Mouse (Mus musculus) neural tube, embryonic 14.5 days (tissue): Measurements from ENCODE around the gene Galnt6. TPM values are rescaled to one million over a fixed set of nuclear protein-coding genes. Genes with fewer than 3 reads are reported as not detected.

Experiments
- ATAC-seq: fragments of 200-750 bp; cut with Nextera tagmentation; 2 replicates; pipeline ENCODE4 v1.8.0; 2017; ENCODE audit warnings: low read depth, mild to moderate bottlenecking, moderate TSS enrichment, moderate library complexity
- H3K27ac ChIP-seq: fragments of 300-500 bp; sonication (generic); 2 replicates; pipeline ENCODE4 v1.5.1; 2014; ENCODE audit warnings: low read depth, mild to moderate bottlenecking, control low read depth, low read length, moderate library complexity, mixed read lengths
- H3K27me3 ChIP-seq: fragments of 300-500 bp; sonication (generic); 2 replicates; pipeline ENCODE4 v1.6.1; 2014; ENCODE audit warnings: low read length; ENCODE audit not compliant: control insufficient read depth, insufficient read depth
- H3K36me3 ChIP-seq: fragments of 300-500 bp; sonication (generic); 2 replicates; pipeline ENCODE4 v1.6.1; 2014; ENCODE audit warnings: low read length, mixed read lengths; ENCODE audit not compliant: control insufficient read depth, insufficient read depth
- H3K4me1 ChIP-seq: fragments of 300-500 bp; sonication (generic); 2 replicates; pipeline ENCODE4 v1.6.1; 2014; ENCODE audit warnings: low read length; ENCODE audit not compliant: control insufficient read depth, insufficient read depth
- H3K4me2 ChIP-seq: fragments of 300-500 bp; sonication (generic); 2 replicates; pipeline ENCODE4 v1.6.1; 2014; ENCODE audit warnings: mild to moderate bottlenecking, low read depth, low read length, control low read depth
- H3K4me3 ChIP-seq: fragments of 300-500 bp; sonication (generic); 2 replicates; pipeline ENCODE4 v1.5.1; 2014; ENCODE audit warnings: low read depth, low read length, control low read depth, mixed read lengths
- H3K9ac ChIP-seq: fragments of 300-500 bp; sonication (generic); replicated peaks from 2 replicates; pipeline ENCODE4 v1.6.1; 2014; ENCODE audit warnings: low read depth, mild to moderate bottlenecking, control low read depth, low read length, mixed read lengths
- H3K9me3 ChIP-seq: fragments of 300-500 bp; sonication (generic); 2 replicates; pipeline ENCODE4 v1.6.1; 2016; ENCODE audit warnings: low read length; ENCODE audit not compliant: control insufficient read depth
- WGBS: fragments of 180-500 bp; shearing (Covaris S2); extraction: QIAGEN DNeasy Blood & Tissue Kit; methylation state at CpG from one replicate; pipeline ENCODE4 v1.1.7; 2014; 5-methylcytosine and 5-hydroxymethylcytosine counted together
- polyA plus RNA-seq: library from polyadenylated mRNA; unstranded; fragments of >200 nt; fragmentation: Nextera tagmentation; extraction: Ambion mirVana; gene quantifications from 2 replicates; pipeline ENCODE4 v1.2.1, GENCODE M21; 2014

Gene Galnt6
- polyA plus RNA-seq, 1 experiment from 2014 or later: 0.15 TPM

DNA sequence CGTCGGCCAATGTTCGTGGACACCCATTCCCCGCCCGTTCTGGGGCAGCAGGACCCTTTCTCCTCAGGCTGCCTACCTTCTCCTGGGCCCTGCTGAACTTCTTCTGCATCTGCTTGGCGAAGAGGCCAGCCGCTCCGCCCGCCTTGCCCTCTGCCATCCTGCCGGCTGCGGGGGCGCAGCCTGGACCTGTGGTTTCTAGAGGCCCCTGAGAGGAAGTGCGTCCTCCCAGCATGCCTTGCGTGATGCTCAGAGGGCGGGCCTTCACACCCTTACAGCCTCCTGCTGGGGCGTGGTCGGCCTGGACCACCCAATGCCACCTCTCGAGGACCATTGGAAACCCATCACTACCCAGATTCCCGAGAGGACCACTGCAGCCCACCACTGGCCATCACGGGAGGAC is 59.8 kb downstream of the Galnt6 start, which contains the start of gene Bin2:
Bin2 (minus strand) TSS at position 217 of the 400 bp plus-strand sequence.
- no peak within 1 kb of the TSS for H3K4me3 ChIP-seq
- no peak within 1 kb of the TSS for H3K9ac ChIP-seq
- ATAC-seq: no peak
- 94% methylated on average over 20 of the region's 20 CpGs for WGBS
- no peak within 1 kb of the TSS for H3K27ac ChIP-seq
- no peak within 1 kb of the TSS for H3K4me2 ChIP-seq
- no peaks in the 10 kb centered on the region for H3K36me3 ChIP-seq
- no peaks in the 10 kb centered on the region for H3K4me1 ChIP-seq
- no peaks in the 10 kb centered on the region for H3K27me3 ChIP-seq
- no peaks in the 10 kb centered on the region for H3K9me3 ChIP-seq

- Histone ChIP-seq H3K4me1 (no peaks in the 10 kb centered on the region), H3K4me3 (no peak overlapping the region), H3K27me3 (no peaks in the 10 kb centered on the region), H3K36me3 (no peaks in the 10 kb centered on the region), H3K9ac (no peak overlapping the region), H3K27ac (no peak overlapping the region), H3K9me3 (no peaks in the 10 kb centered on the region), H3K4me2 (no peak overlapping the region)
- 88% methylated on average over 5 of the region's 5 CpGs for WGBS
- ATAC-seq: no peak
Observed at GRCm38 (mm10) chr15:100667871-100668545, 61.2 kb downstream of the Galnt6 start.

GRCm38 (mm10) chr15:100667420-100667819 is 61.8 kb downstream of the Galnt6 start:
- no peak overlapping the region for H3K9ac ChIP-seq
- no peak overlapping the region for H3K27ac ChIP-seq
- no peak for ATAC-seq
- WGBS: 40% methylated on average over 6 of the region's 6 CpGs
- H3K4me3 ChIP-seq: no peak overlapping the region
- no peaks in the 10 kb centered on the region for H3K4me1 ChIP-seq
- no peaks in the 10 kb centered on the region for H3K27me3 ChIP-seq
- no peaks in the 10 kb centered on the region for H3K9me3 ChIP-seq
- H3K4me2 ChIP-seq: no peak overlapping the region
- H3K36me3 ChIP-seq: no peaks in the 10 kb centered on the region

- ATAC-seq: no peak
- H3K27ac ChIP-seq: no peak overlapping the region
- 16% methylated on average over 12 of the region's 12 CpGs for WGBS
Observed at GRCm38 (mm10) chr15:100666851-100667250, 62.3 kb downstream of the Galnt6 start.

DNA sequence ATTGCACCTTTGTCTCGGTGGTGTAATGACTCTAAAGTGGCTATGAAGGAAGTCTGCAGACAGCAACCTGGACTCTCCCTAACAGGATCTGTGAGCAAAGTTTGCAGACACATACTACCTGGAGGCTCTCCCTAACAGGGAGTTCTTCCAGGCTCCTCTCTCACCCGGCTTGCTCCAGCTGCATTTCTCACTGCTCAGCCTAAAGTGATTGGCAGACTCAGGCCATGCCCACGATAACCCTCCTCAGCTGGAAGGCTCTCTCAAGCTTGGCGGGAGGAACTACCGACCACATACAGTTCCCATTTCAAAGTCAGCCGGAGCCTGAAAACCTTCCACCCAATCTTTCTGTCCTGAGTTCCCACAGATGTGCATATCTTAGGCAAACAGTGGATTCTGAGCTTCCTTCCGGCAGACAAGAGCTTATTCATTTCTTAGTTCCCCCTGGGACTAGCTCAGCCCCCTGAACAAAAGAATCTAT is 62.9 kb downstream of the Galnt6 start:
- no peaks in the 10 kb centered on the region for H3K4me1 ChIP-seq
- H3K4me3 ChIP-seq: no peak overlapping the region
- H3K27me3 ChIP-seq: no peaks in the 10 kb centered on the region
- no peaks in the 10 kb centered on the region for H3K9me3 ChIP-seq
- 3% methylated on average over 7 of the region's 7 CpGs for WGBS
- H3K9ac ChIP-seq: no peak overlapping the region
- no peak overlapping the region for H3K27ac ChIP-seq
- no peak overlapping the region for H3K4me2 ChIP-seq
- no peak for ATAC-seq
- no peaks in the 10 kb centered on the region for H3K36me3 ChIP-seq

More at GRCm38 (mm10) chr15:100666851-100667250, 62.3 kb downstream of the Galnt6 start:
- Histone ChIP-seq H3K4me3 (no peak overlapping the region), H3K4me2 (no peak overlapping the region), H3K9ac (no peak overlapping the region), H3K36me3 (no peaks in the 10 kb centered on the region), H3K4me1 (no peaks in the 10 kb centered on the region), H3K27me3 (no peaks in the 10 kb centered on the region), H3K9me3 (no peaks in the 10 kb centered on the region)

GRCm38 (mm10) chr15:100665411-100666218 is 63.6 kb downstream of the Galnt6 start:
- no peaks in the 10 kb centered on the region for H3K27me3 ChIP-seq

DNA sequence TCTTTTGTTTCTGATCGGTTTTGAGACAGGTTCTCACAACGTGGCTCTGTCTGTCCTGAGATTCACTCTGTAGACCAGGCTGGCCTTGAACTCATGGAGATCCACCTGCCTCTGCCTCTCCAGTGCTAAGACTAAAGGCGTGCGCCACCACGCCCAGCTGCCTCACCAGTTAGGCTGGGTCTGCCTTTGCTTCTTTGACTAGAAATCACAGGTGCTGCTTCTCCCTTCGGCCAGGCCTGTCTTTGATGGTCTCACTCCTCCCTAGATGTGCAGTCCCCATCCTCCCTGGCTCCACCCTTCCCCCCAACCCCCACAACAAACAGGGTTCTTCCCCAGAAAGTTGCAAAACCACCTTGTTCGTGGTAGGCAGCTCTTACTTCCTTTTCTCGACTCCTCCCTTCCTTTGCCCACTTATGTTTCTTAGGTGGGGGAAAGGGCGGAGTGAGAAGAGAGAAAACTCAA is 64.3 kb downstream of the Galnt6 start:
- Histone ChIP-seq H3K4me1 (no peaks in the 10 kb centered on the region), H3K4me2 (no peak overlapping the region), H3K4me3 (no peak overlapping the region), H3K27me3 (no peaks in the 10 kb centered on the region), H3K36me3 (no peaks in the 10 kb centered on the region), H3K9ac (no peak overlapping the region), H3K27ac (no peak overlapping the region), H3K9me3 (no peaks in the 10 kb centered on the region)
- 75% methylated on average over 9 of the region's 9 CpGs for WGBS
- ATAC-seq: no peak

More at GRCm38 (mm10) chr15:100665411-100666218, 63.6 kb downstream of the Galnt6 start:
- no peak overlapping the region for H3K4me2 ChIP-seq
- H3K4me1 ChIP-seq: no peaks in the 10 kb centered on the region
- H3K4me3 ChIP-seq: no peak overlapping the region
- H3K27ac ChIP-seq: no peak overlapping the region
- WGBS: 26% methylated on average over 9 of the region's 9 CpGs
- ATAC-seq: no peak
- H3K9me3 ChIP-seq: no peaks in the 10 kb centered on the region
- H3K36me3 ChIP-seq: no peaks in the 10 kb centered on the region
- H3K9ac ChIP-seq: no peak overlapping the region

DNA sequence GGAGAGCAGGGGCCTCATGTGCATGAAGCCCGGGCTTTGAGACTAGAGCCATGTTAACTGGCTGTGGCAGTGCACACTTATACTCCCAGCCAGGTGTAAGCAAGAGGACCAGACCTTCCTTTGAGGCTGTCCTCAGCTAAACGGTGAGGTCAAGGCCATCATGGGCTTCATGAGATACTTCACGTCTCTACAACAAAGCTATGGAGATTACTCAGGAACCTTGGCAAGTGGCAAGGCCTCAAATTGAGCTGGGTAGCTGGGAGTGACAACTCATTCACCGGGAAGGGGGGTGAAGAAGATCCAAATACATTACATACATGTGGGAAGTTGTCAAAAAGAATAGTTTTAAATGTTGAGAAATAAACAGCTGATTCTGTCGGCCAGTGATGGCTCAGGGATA is 68.4 kb downstream of the Galnt6 start:
- no peak for ATAC-seq
- Histone ChIP-seq H3K27ac (no peak overlapping the region), H3K36me3 (no peaks in the 10 kb centered on the region), H3K27me3 (no peaks in the 10 kb centered on the region), H3K4me2 (no peak overlapping the region), H3K4me1 (no peaks in the 10 kb centered on the region), H3K9ac (no peak overlapping the region), H3K4me3 (no peak overlapping the region), H3K9me3 (no peaks in the 10 kb centered on the region)
- 88% methylated on average over 5 of the region's 5 CpGs for WGBS

DNA sequence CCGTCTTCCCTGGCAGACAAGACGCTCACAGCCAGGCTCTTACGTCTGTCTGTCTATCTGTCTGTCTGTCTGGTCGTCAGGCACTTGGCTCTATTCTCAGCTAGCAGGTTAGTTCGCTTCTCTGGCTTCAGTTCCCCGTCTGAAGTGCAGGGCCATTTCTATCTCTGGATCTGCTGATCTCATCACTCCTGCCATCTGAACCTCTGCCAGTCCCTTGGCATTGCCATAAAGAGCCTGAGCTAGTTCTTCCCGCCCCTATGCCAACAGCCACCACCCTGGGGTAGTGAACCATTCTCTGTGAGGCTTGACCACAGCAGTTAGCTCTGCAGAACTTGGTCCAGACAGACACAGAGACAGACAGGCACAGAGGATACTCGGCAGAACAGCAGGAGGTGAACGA is 68.9 kb downstream of the Galnt6 start:
- H3K4me3 ChIP-seq: no peak overlapping the region
- ATAC-seq: no peak
- no peak overlapping the region for H3K9ac ChIP-seq
- H3K4me1 ChIP-seq: no peaks in the 10 kb centered on the region
- H3K4me2 ChIP-seq: no peak overlapping the region
- WGBS: 81% methylated on average over 9 of the region's 9 CpGs
- no peaks in the 10 kb centered on the region for H3K27me3 ChIP-seq
- no peak overlapping the region for H3K27ac ChIP-seq
- no peaks in the 10 kb centered on the region for H3K36me3 ChIP-seq
- H3K9me3 ChIP-seq: no peaks in the 10 kb centered on the region
